Mouse (Mus musculus) T-helper 1 cell (primary cell): ENCODE results near the gene Gldn.

Experiments used
- in situ Hi-C: fragments of 300-600 bp; cut with MboI, MseI; formaldehyde crosslinking; loops from one replicate; pipeline ENCODE4 v1.15.1; 2025; ENCODE audit warnings: high pct_unique_total_duplicates

The Gldn gene

DNA sequence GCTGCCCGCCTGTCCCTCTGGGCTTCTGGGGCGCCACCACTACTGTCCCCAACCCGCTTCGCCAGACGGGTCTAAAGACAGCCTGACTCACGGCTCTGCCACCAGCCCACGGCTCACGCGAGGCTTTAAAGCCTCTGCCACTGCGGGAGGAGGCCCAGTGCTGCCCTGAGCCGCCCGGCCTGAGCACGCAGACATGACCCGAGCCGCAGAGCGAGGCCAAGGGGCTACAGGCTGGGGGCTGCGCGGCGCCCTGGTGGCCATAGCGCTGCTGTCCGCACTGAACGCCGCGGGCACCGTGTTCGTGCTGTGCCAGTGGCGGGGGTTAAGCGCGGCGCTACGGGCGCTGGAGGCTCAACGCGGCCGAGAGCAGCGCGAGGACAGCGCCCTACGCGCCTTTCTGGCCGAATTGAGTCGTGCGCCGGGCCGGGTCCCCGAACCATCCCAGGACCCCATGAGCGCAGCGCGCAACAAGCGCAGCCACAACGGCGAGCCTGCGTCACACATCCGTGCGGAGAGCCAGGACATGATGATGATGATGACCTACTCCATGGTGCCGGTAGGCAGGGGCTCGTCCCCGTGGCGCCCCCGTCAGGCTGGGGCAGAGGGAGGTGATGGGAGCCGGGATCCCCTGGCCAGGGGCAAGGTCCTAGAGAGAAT is at the start of gene Gldn:
Gene Gldn, plus strand, starts transcription at position 156 of the 657 bp plus-strand sequence.
- in situ Hi-C loops, result no loop called here

DNA sequence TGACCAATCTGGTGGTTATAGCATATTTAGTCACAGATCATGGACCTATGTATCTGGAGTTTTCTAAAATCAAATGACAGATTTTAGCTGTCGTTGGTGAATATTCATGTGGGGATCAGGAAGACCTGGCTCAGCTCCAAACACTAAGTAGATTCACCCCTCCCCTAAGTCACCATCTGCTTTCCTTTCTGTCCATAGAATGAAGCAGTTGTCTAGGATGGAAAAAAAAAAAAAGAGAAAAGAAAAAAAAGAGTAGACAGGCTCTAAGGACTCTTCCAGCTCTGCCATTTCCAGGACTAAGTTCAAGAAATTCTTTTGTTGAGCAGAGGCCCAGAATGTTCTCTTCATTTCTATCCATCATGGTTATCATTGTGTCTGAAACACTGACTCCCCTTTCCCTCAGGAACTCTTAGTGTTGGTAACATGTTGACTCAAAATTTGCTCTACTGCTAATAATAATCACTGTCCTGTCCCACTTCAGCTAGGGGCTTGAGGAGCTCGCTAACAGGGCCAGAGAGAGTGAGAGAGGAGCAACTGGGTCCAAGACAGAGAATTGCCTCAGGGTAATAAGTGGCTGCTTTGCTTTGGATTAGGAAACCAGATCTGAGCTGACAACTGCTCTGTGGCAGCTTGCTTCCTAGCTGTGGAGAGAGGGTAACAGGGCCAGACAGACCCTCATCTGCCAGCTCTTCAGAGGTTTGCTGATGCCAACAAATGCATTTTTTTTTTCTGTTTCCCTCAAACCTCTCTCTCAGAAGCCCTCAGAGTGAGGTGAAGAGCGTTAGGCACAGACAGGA is 41.2 kb upstream of the Gldn start:
- in situ Hi-C loops, result no loop called here

DNA sequence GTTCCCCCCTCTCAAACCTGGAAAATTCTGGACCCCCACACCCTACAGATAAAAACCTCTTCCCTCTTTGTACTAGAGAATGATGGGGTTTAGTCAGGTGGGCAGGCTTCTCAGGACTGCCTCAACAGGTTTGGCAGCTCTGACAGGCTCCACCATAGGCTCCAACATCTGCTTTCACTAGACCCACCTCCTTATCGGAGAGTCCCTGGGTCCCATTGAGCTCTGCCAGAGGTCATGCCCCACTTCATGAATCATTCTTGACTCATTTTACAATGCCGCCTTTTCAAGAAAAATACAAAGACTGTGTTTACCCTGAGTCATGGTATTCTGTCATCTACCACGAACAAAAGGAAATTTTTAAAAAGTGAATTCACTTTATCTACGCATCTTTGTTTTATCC is 21.5 kb upstream of the Gldn start:
- in situ Hi-C loops, result no loop called here

DNA sequence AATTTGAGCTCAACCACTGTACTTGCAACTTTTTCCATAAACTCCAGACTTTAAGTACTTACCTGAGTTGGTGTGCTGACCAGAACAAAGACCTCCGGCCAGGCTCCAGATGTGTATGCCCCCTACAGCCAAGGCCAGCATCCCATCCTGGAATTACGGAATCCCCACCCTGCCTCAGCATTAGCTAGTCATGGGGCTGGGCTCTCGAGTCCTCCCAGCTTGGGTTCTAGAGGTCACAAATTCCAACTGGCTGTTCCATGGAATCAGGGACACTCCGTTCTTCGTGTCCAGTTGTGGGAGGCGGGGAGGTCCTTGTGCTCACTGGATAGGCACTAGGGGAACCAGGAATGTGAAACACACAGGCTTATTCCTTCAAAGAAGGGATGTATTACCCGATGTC is 18.3 kb upstream of the Gldn start, which contains the start of gene Cyp19a1:
Gene Cyp19a1, minus strand, starts transcription at position 101 of the 400 bp plus-strand sequence.
- in situ Hi-C loops, result no loop called here

DNA sequence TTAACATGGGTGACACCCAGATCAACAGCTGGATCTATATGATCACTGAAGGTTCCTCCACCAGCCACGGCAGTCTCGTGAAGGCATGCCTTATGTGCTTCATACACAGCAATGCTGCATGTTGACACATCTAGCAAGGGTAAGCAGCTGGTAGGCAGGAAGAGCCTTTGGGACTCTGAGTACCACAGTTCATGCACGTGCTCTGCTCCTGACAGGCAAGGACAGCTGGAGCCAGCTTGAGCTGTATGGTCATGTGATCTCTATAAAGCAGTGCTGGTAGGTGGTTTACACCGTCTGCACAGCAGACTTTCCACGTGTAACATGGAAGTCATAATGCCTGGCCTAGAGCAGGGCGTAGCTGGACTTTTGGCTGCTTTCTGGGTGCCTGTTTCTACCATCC is 16.3 kb upstream of the Gldn start:
- in situ Hi-C loops, result no loop called here

DNA sequence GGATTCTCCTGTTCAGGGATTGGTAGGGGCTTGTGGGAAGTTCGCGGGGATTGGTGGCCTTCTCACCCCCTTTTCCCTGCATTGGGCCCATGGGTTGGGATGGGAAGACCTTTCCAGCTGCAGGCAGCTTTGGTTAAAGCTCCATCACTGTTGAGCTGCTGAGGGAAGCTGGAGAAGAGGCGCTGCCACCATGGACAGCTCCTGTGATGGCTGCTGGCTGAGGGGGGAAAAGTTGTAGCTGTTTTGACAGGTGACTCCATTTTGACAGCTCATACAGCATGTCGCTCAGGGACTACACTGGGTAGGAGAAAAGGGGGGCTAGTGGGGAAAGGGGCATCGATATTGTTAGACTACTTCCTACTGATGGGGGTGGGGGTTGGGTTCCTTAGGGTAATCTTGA is 15.4 kb upstream of the Gldn start:
- in situ Hi-C loops, result no loop called here

DNA sequence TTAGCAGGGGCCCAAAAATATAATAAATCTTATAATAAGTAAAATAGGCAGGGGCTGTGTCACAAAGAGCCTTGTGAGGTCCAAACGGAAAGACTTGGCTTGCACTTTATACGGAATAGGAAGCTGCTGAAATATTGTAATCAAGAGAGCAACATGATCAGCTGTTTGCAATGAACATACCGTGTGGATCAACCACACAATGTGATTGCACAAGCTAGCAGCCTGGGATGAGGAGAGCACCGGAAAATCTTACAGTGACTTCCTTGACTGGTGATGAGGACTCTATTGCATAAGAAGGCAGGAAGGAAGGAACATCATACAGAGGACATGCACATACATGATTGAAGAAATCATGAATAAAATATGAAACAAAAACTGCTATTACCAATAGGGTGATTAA is 11.0 kb upstream of the Gldn start:
- in situ Hi-C loops, result no loop called here

DNA sequence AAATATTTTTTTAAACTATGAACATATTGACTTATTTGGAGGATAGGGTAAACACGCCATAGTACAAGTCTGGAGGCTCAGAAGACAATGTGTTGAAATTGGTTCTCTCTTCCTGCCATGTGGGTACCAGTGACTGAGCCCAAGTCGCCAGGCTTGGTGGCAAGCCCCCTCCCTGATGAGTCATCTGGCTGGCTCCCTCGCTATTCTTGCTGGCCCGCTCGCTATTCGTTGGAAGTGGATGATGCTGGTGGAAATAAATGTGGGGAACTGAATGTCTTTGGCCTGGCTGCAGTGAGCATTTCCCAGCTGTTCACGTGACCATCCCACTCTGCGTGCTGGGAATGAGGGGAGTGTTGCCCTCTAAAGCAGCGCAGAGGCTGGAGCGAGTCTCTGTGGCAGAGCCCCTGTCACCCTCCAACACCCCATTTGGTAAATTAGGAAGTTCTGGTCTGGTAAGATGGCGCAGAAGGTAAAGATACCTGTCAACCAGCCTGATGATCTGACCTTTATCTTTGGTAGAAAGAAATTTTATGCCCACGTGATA is 7.2 kb upstream of the Gldn start:
- in situ Hi-C loops, result no loop called here

DNA sequence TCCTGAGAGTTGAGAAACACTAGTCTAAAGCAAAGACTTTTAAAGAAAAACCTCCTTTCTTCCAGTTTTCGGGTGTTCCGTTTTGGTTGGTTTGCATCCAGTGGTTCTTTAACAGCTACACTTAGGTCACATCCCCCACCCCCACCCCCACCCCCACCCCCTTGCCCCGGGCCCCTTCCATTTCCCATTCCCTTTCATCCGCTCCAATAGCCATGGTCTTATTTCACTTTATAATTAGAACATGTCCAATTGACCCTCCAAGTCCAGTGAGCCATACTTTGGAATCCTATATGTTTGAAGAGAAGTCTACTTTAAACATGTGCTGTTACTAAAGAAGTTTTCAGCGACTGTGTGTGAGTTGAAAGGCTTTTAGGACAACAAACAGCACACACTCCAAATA is 1.5 kb downstream of the Gldn start:
- in situ Hi-C loops, result no loop called here

DNA sequence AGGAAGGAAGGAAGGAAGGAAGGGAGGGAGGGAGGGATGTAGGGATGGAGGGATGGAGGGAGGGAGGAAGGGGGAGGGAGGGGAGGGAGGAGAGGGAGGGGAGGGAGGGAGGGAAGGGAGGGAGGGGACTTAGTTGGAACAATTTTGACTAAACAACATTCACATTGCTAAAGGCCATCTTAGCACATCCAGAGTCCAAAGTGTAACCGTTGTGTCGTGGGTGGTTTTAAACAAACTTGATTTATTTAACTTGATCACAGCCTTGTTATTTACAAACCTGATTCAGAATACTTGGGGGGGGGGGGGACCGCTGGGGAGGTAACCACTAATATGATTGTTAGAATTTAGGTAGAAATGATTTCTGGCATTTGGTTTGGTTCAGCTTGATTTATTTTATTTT is 13.1 kb downstream of the Gldn start:
- in situ Hi-C loops, result no loop called here

DNA sequence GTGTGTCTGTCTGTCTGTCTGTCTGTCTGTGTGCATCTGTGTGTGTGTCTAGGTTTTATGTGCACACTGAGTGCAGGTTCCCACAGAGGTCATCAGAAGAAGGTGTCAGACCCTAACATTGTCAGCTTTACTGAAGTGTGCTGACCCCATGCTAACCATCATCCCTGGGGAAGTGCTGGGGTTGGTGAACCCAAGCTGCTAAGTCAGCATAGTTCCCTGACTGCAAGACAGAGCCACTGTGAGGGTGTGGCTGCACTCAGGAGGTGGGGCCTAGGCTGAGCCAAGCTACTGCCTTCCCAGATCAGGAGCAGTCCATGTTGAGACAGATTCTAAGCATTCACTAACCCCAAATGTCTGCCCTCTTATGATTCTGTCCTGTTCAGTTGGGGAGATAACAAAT is 13.5 kb downstream of the Gldn start:
- in situ Hi-C loops, result no loop called here

DNA sequence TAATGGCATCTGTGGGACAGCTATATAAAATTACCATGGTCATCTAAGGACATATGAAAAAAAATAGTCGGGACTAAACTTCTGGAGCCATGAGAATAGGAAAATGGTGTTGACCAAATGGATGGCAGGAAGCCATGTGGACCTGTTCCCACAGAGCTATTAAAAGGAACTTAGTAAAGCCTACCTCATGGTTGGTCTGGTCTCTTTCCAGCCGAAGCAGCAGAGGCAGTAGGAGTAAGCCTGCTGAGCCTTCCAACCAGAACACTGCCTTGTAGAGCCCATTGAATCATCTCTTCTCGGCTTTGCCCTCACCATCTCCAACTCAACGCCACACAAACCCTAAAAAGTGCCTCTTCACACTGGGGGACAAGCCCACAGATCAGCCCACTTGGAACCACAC is 15.0 kb downstream of the Gldn start:
- in situ Hi-C loops, result no loop called here

DNA sequence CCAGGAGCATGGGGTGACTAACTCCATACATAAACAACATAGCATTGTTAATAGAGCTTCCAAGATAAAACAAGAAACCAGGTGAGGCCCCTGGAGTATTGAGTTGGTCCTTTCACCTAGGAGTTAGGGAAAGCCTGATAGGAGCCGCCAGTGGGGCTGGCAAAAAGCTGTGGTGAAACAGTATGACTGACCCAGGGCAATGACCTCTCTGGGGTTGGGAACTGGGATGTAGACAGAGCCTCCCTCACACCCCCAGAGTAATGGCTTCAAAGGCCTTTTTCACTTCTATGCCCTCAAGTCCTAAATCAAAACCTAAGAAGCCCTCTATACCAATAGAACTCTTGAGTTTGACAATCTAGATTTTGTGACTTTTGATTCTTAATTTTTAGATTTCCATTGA is 21.9 kb downstream of the Gldn start:
- in situ Hi-C loops, result no loop called here

DNA sequence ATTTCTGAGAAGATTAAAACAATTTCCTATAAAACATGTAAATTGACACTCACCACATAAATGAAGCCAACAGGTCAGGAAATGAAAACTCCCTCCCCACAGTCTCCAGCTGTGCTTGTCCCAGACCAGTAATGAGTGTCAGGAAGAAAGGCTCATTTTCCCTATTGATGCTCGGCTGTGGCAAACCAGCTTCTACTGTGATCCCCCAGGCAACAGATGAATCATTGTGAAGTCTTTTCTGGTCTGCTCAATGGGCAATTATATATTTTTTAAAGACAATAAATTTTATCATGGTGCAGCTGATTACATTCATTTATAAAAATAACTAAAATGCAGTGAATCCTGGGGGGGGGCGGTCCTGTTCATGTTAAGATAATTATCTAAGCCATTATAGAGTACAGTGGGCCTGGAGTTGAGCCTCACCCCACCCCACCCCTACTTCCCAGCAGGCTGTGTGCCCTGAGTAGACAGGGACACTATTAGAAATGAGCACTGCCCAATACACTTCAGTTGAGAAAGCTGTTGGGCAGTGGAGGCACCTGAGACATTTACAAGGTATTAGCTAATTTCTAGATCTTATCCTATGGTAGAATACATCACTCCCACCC is 22.6 kb downstream of the Gldn start:
- in situ Hi-C loops, result no loop called here

DNA sequence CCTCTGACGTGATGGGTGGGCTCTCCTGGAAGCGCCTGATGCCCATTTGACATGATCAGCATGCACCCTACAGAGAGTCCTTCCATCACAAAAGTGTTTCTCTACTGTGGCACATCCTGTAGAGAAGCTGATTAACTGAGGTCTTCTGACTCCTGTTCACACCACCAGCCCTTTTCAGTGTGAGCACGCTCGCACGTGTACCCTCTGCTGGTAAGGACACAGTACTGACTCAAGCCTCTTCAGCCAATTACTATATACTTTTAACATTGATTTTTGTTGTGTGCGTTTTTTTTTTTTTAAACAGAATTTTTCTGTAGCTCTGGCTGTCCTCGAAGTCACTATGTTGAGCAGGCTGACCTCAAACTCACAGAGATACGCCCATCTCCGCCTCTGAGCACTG is 30.1 kb downstream of the Gldn start:
- in situ Hi-C loops, result no loop called here

DNA sequence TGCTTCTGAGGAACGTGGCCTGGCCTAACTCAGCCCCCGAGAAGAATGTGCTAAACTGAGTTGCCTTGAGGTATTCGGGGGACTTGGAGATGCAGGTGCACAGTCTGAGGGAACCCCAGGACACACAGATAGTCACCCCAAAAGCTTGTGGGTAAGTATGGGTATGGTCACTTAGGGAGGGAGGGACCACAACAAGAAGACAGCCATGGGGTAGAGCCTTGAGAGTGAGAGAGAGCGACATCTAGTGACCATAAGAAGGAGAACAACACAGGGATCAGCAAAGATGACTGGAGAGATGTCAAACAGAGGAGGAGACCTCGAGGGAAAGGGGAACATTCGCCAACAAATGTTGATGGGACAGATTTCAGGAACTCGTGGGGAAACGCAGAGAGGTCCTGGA is 37.2 kb downstream of the Gldn start:
- in situ Hi-C loops, result loop anchor here (10.0 kb wide), 1 partner anchor 1341 kb away; no protein-coding TSS in a partner anchor

DNA sequence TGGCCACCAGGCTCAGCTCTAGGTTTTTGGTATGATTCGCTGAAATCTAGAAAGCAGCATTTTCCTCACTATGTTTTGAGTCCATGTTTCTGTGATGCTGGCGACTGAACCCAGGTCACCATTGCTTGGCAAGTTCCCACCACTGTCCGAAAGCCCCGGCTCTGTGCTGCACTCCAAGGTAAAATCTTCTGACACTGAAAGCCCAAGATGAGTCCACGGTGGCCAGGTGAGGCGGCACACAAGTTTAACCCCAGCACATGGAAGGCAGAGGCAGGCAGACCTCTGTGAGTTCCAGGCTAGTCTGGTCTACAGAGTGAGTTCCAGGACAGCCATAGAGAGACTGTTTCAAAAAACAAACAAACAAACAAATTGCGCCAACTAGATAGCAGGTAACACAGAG is 42.9 kb downstream of the Gldn start:
- in situ Hi-C loops, result loop anchor here (10.0 kb wide), 1 partner anchor 1336 kb away; no protein-coding TSS in a partner anchor

DNA sequence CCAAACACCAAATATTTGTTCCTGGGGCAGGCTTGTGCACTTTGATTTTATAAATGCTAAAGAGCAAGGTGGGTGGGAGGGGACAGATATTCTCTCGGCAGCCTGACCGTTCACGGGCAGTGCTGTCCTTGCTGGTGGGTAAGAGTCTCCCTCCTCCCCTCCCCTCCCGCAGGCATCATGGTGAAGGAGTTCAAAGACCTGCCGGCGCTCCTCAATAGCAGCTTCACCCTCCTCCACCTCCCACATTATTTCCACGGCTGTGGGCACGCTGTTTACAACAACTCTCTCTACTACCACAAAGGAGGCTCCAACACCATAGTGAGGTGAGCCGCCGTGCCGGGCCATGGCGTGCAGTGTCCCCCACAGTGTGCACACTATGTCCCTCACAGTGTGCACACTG is 49.3 kb downstream of the Gldn start:
- in situ Hi-C loops, result loop anchor here (5.0 kb wide), 1 partner anchor 348 kb away; no protein-coding TSS in a partner anchor

DNA sequence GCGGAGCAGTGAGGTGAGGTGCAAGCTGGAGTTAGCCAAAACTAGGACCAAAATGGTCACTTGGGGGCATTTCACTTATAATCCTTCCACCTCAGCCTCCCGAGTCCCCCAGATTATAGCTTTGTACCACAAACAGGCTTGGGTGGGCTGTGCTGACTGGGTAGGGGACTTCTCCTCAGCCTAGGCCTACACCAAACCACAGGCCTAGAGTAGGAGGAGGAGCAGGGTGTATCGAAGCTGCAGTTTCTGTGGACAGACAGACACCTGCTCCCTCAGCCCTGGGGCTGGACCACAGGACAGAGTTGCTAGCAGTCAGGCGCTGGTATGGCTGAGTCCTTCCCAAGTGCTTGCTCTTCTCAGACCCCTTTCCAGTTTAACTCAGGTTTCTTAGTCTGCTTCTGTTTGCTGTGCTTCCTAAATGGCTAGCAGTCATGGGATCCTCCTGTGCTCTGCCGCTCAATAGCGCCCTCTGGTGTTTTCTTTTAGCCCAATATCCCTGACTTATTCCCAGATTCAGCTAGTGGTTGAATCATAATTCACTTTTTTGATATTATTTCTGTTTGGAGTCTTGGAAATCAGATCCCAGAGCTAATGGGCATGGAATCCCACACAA is 50.4 kb downstream of the Gldn start:
- in situ Hi-C loops, result loop anchor here (5.0 kb wide), 1 partner anchor 349 kb away; no protein-coding TSS in a partner anchor

DNA sequence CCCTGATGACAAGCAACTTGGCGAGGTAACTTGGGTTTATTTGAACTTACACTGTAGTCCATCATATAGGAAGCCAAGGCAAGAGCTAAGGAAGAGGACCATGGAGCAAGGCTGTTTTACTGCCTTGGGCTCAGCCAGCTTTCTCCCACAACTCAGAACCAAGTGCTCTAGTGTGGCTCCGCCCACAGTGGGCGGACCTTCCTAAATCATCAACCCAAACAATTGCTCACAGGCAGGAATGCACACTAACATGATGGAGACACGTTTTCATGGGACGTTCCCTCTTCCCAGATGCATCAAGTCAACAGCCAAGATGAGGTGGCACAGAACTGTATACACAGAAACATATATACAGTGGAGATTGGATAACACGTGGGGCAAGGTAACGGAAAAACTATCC is 55.7 kb downstream of the Gldn start:
- in situ Hi-C loops, result no loop called here

DNA sequence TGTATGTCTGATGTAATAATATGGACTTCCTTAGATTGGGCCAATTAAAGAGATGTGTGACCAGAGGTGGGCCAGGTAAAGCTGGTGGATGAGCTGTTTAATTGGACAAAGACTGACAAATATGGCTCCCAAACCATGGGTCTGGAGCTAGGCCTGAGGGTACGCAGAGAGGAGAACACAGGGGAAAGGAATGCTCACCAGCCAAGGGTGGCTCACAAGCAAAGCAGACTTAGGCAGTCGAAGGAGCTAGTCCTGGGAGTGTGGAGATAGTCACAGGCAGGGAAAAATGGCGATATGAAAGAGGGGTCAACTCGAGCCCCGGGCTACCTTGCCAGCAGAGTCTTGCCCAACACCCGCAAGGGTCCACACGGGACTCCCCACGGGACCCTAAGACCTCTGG is 70.5 kb downstream of the Gldn start:
- in situ Hi-C loops, result no loop called here
